Mouse (Mus musculus): ENCODE measurements around the gene Avl9. TPM values are rescaled to one million over a fixed set of nuclear protein-coding genes. Genes with fewer than 3 reads are reported as not detected.

The Avl9 gene
- total RNA-seq (2023), result 94.9 TPM

DNA sequence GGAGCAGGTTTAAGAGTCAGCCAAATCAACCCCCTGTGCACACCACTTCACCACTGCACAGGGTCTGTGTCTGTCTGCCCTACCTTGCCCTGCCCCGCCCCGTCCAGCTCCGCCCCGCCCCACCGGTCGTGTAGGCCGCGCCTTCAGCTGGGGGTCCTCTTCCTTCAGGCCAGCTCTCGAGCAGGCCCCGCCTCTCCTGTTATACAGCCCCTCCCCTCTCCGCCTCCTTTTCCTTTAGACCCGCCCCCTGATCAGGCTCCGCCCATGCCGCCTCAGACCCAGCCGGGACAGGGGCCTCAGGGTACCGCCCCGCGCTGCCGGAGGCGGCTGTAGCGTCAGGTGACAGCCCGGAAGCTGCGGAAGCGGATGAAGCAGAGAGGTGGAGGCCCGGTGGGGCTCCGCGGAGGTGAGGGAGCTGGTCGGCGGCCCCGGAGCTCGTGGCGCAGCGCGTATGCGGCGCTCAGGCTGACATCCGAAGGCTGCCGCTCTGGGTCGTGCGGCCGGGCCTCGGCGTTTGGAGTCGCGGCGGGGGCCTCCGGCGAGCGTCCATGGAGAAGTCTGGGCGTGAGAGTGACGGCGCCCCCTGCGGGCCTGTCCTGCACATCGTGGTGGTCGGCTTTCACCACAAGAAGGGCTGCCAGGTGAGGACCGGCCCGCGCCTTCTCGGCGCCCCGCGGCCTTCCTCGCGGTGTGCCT, at the start of gene Avl9:
Gene Avl9 (plus strand): TSS at position 326 of the 696 bp plus-strand sequence.

DNA sequence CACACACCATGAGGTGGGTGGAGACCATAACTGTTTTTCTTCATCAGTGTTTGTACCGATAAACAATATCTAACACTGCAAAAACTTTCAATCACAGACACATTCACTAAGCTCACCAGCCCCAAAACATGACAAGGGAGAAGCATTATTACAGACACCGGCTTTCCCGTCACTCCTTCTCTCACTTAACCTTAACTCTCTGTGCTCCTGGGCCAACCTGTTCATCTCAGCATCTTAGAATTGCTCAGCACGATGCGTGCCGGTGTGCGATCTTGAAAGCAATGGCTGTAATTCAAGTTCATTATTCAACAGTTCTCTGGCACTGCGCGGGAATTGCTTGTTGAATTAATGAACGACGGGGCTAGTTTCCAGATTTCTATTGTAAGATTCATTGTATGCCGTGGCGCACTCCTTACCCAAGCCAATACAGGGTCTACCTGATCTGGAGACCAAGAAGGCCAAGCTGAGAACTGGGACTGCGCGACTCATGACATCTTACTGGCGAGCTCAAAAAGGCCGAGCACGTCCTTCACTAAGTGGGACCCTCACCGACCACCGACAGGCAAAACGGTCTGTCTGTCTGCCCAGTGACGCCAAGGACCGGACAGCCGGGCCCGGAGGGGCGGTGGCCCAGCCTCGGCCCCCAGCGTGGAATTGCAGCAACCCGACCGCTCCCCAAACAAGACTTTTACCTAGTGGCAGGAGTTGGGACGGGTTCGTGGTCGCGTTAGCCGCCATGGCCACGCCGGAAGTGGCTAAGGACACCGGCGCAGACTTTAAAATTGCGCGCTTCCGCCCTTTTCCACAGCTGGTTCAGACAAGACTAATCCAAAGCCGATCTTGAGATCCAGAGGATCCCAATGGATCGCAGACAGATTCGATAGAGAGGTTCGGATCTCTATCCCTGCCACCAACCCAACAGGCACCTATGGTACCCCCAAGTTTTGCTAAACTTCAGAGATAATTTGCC, 10.5 kb upstream of the Avl9 start, which contains the start of gene Lsm5:
Gene Lsm5 (minus strand): TSS at position 780 of the 970 bp plus-strand sequence.

DNA sequence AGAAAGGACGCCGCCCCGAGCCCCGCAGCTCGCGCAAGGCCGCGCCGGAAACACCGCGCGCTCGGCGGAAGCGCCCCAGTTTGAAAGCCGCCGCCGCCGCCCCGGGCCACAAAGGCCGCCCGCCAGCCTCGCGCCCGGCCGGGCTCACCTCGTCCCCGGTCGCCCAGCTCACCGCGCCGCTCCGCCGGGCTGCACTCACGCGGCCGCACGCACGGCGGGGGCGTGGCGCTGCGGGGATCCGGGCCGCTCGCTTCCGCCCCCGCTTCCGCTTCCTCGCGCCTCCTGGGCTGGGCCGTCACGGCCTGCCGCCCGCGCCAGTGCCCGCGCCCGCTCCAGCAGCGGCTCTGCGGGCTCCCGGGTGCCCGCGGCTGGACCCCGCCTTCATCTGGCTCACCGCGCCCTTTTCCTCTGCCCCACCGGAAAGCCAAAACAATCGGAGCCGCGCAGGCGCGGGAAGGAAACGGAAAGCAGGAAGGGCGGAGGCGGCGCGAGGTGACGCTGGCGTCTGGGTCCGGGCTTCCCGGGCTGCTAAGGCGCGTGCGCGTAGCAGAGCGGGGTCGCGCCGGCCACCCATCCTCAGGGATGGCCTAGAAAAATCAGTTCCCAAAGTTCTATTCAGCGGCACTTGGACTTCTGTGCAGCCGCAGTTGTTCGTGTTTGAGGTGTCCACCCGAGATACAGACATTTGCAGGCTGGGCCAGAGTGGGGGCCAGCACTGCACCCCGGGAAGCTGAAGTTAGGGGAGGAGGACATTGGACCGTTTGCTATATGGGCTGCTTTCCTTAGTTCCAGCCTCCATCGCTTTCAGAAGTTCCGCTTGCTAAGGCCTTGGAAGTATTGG, 82.8 kb downstream of the Avl9 start, which contains the start of gene Kbtbd2:
Gene Kbtbd2 (minus strand): TSS at position 503 of the 841 bp plus-strand sequence.

Other genes with a start within 250 kb of the Avl9 start
- not detected for gene Pde1c, start 145.8 kb upstream of the Avl9 start, total RNA-seq (2023)
- gene Lsm5, start 10.2 kb upstream of the Avl9 start, total RNA-seq (2023), result 32.9 TPM
- gene Kbtbd2, start 82.9 kb downstream of the Avl9 start, total RNA-seq (2023), result 95.0 TPM
- gene Fkbp9, start 117.2 kb downstream of the Avl9 start, total RNA-seq (2023), result not detected
- 51.7 TPM for gene Nt5c3, start 209.0 kb downstream of the Avl9 start, total RNA-seq (2023)
- 0.24 TPM for gene Vmn1r4, start 209.1 kb downstream of the Avl9 start, total RNA-seq (2023)

All from CD8-positive naive resting alpha-beta T cell, adult 57 days (primary cell).